Mouse (Mus musculus): ENCODE measurements at regions not wholly inside any gene's neighbourhood (a gene's known extent, or its start where the extent isn't known, plus 50 kb on each side); places are given as distances from the start of the nearest gene placed in this dataset.
"Not testable (repeated sequence)": the region's sequence is repeated elsewhere in the genome, so short reads cannot be mapped to it uniquely, and the experiment has no call there.

DNA sequence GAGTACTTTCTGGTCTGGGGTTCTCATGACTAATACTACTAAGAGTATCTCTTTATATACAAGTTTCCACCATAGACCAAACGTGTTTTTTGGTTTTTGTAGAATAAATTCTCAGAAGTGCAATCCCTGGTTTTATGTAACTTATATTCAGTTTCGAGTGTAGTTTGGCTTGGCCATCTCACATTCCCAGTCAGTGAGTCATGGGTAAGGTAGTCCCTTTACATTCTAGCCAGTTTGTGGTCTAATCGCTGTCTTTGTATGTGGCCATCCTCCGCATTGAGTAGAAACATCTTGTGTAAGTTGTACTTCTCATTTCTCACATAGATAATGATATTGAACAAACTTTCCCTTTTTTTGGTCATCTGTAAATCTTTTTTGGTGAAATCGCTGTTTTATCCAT is 88.3 kb downstream of the Anxa5 start:
- no peak for DNase-seq (ENCODE audit: low spot score)
- no peak for ATAC-seq (ENCODE audit: extremely low read depth, insufficient number of reproducible peaks, low FRiP score, poor library complexity, severe bottlenecking)
- no peaks in the 10 kb centered on the region for H3K4me1 ChIP-seq (ENCODE audit: insufficient read depth, low read depth, low read length)
- H3K27me3 ChIP-seq (ENCODE audit: insufficient read depth, low read length): peaks cover 4% of the 10 kb centered on the region
- H3K36me3 ChIP-seq (replicated peaks): no peaks in the 10 kb centered on the region
- H3K9me3 ChIP-seq (replicated peaks): no peaks in the 10 kb centered on the region
- TF ChIP-seq POLR2AphosphoS5 (IDR thresholded peaks at IDR 0.05; ENCODE audit: insufficient replicate concordance, low read depth, low read length): no peak
- TF ChIP-seq GATA1 (IDR thresholded peaks at IDR 0.05; ENCODE audit: borderline replicate concordance, low read length): no peak
- no peak for TF ChIP-seq GATA2 (IDR thresholded peaks at IDR 0.05; ENCODE audit: borderline replicate concordance, low read depth, low read length)
- no peak for TF ChIP-seq CTCF (IDR thresholded peaks at IDR 0.05; ENCODE audit: low read depth, low read length)
- TF ChIP-seq TAL1 (conservative IDR thresholded peaks at IDR 0.05; ENCODE audit: low read depth, low read length): no peak
- no peak overlapping the region for H3K4me3 ChIP-seq (ENCODE audit: low read depth, low read length)

DNA sequence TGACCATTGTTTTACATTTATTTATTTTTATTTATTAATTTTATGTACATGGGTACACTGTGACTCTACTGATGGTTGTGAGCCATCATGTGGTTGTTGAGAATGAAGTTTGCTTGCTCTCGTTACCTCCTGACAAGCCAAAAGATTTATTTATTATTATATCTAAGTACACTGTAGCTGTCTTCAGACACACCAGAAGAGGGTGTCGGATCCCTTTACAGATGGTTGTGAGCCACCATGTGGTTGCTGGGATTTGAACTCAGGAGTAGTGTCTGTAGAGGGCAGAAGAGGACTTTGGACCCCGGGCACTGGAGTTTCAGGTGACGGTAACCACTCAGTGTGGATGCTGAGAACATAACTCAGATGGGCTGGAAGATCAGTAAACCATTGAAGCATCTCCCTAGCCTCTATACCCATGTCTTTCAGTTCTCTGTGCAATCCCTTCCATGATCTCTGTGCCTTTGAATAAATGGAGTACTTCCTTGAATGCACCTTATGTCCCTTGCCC is 92.2 kb downstream of the Anxa5 start:
- ATAC-seq (ENCODE audit: extremely low read depth, insufficient number of reproducible peaks, low FRiP score, poor library complexity, severe bottlenecking) (no peak), DNase-seq (ENCODE audit: low spot score) (no peak)
- peaks cover 4% of the 10 kb centered on the region for H3K27me3 ChIP-seq (ENCODE audit: insufficient read depth, low read length)
- no peaks in the 10 kb centered on the region for H3K9me3 ChIP-seq (replicated peaks)
- H3K36me3 ChIP-seq (replicated peaks): no peaks in the 10 kb centered on the region
- no peak overlapping the region for H3K4me3 ChIP-seq (ENCODE audit: low read depth, low read length)
- no peaks in the 10 kb centered on the region for H3K4me1 ChIP-seq (ENCODE audit: insufficient read depth, low read depth, low read length)
- TF ChIP-seq CTCF (IDR thresholded peaks at IDR 0.05; ENCODE audit: low read depth, low read length) (no peak), GATA2 (IDR thresholded peaks at IDR 0.05; ENCODE audit: borderline replicate concordance, low read depth, low read length) (no peak), TAL1 (conservative IDR thresholded peaks at IDR 0.05; ENCODE audit: low read depth, low read length) (no peak), GATA1 (IDR thresholded peaks at IDR 0.05; ENCODE audit: borderline replicate concordance, low read length) (no peak), POLR2AphosphoS5 (IDR thresholded peaks at IDR 0.05; ENCODE audit: insufficient replicate concordance, low read depth, low read length) (no peak)

DNA sequence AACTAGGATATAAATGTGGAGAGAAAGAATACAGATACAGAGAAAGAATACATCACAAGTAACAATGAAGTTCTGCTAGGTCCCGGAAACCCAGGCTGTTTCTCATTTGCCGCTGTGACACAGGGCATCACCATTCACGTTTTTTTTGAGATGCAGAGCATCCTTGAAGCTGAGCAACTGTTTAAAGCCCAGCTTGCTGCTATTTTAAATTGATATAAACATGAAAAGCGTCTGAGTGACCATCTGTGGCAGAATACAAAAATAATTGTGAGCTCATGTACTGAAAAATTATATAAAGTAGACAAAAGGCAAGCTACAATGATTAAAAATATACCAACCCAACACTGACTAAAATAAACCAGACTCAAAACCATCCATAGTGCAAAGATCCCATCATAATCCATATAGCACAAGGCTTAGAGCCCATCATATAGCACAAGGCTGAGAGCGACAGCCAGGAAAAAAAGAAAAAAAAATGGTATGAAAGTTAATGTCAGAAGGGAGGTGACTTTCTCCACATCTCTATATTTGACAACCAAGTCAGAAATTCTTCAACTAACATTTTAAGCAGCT is 94.0 kb downstream of the Anxa5 start:
- Histone ChIP-seq H3K36me3 (replicated peaks) (no peaks in the 10 kb centered on the region), H3K9me3 (replicated peaks) (no peaks in the 10 kb centered on the region), H3K27me3 (ENCODE audit: insufficient read depth, low read length) (no peaks in the 10 kb centered on the region), H3K4me1 (ENCODE audit: insufficient read depth, low read depth, low read length) (no peaks in the 10 kb centered on the region), H3K4me3 (ENCODE audit: low read depth, low read length) (no peak overlapping the region)
- no peak for TF ChIP-seq CTCF (IDR thresholded peaks at IDR 0.05; ENCODE audit: low read depth, low read length)
- TF ChIP-seq POLR2AphosphoS5 (IDR thresholded peaks at IDR 0.05; ENCODE audit: insufficient replicate concordance, low read depth, low read length): no peak
- TF ChIP-seq GATA1 (IDR thresholded peaks at IDR 0.05; ENCODE audit: borderline replicate concordance, low read length): no peak
- no peak for TF ChIP-seq GATA2 (IDR thresholded peaks at IDR 0.05; ENCODE audit: borderline replicate concordance, low read depth, low read length)
- TF ChIP-seq TAL1 (conservative IDR thresholded peaks at IDR 0.05; ENCODE audit: low read depth, low read length): no peak
- ATAC-seq (ENCODE audit: extremely low read depth, insufficient number of reproducible peaks, low FRiP score, poor library complexity, severe bottlenecking) (no peak), DNase-seq (ENCODE audit: low spot score) (no peak)

DNA sequence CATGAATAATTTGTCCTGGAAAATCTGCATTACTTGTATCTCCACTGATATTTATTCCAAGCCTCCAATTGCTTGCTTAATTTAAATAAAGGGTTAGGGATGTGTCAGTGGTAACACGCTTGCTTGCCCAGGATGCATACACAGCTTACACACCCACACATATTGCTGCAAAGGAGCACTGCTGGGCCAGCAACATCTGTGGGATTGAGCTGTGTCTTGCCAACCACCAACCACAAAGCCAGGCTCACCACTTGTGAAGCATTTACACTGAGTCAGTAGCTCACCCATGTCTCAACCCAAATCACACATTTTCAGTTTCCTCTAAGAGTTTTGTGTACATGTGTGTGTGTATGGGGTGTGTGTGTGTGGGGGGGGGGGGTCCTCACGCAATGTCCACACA is 100.0 kb downstream of the Anxa5 start:
- no peak for TF ChIP-seq GATA1 (IDR thresholded peaks at IDR 0.05; ENCODE audit: borderline replicate concordance, low read length)
- no peak for TF ChIP-seq TAL1 (conservative IDR thresholded peaks at IDR 0.05; ENCODE audit: low read depth, low read length)
- no peak for TF ChIP-seq GATA2 (IDR thresholded peaks at IDR 0.05; ENCODE audit: borderline replicate concordance, low read depth, low read length)
- TF ChIP-seq POLR2AphosphoS5 (IDR thresholded peaks at IDR 0.05; ENCODE audit: insufficient replicate concordance, low read depth, low read length): no peak
- no peak for TF ChIP-seq CTCF (IDR thresholded peaks at IDR 0.05; ENCODE audit: low read depth, low read length)
- no peak for DNase-seq (ENCODE audit: low spot score)

DNA sequence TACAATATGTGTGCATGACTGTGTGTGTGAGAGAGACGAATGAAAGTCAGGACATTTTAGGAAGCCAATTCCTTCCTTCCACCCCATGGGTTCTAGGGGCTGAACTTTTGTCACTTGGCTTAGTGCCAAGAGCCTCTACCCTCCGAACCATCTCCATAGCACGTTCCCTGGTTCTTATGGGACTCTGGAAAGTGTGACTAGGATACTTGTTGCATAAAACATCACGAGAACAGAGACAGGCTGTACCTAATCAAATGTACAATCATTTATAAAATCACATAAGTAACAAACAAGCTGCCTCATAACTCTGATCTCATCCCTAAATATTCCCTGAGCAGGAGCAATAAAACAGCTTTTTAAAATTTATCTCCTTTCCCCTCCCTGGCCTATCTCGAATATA is 100.8 kb downstream of the Anxa5 start:
- TF ChIP-seq GATA1 (IDR thresholded peaks at IDR 0.05; ENCODE audit: borderline replicate concordance, low read length): no peak
- TF ChIP-seq TAL1 (conservative IDR thresholded peaks at IDR 0.05; ENCODE audit: low read depth, low read length): no peak
- no peak for TF ChIP-seq CTCF (IDR thresholded peaks at IDR 0.05; ENCODE audit: low read depth, low read length)
- TF ChIP-seq POLR2AphosphoS5 (IDR thresholded peaks at IDR 0.05; ENCODE audit: insufficient replicate concordance, low read depth, low read length): no peak
- TF ChIP-seq GATA2 (IDR thresholded peaks at IDR 0.05; ENCODE audit: borderline replicate concordance, low read depth, low read length): no peak
- H3K27me3 ChIP-seq (ENCODE audit: insufficient read depth, low read length): peaks cover 2% of the 10 kb centered on the region; the same call in 1 of the 2 replicates
- H3K9me3 ChIP-seq (replicated peaks): no peaks in the 10 kb centered on the region
- ATAC-seq (ENCODE audit: extremely low read depth, insufficient number of reproducible peaks, low FRiP score, poor library complexity, severe bottlenecking): no peak
- DNase-seq (ENCODE audit: low spot score): no peak
- H3K4me1 ChIP-seq (ENCODE audit: insufficient read depth, low read depth, low read length): no peaks in the 10 kb centered on the region
- no peak overlapping the region for H3K4me3 ChIP-seq (ENCODE audit: low read depth, low read length)
- no peaks in the 10 kb centered on the region for H3K36me3 ChIP-seq (replicated peaks)

More for the DNA sequence above, 100.0 kb downstream of the Anxa5 start:
- Histone ChIP-seq H3K36me3 (replicated peaks) (no peaks in the 10 kb centered on the region), H3K4me1 (ENCODE audit: insufficient read depth, low read depth, low read length) (no peaks in the 10 kb centered on the region), H3K4me3 (ENCODE audit: low read depth, low read length) (no peak overlapping the region), H3K27me3 (ENCODE audit: insufficient read depth, low read length) (peaks cover 2% of the 10 kb centered on the region; the same call in 1 of the 2 replicates), H3K9me3 (replicated peaks) (no peaks in the 10 kb centered on the region)
- ATAC-seq (ENCODE audit: extremely low read depth, insufficient number of reproducible peaks, low FRiP score, poor library complexity, severe bottlenecking): no peak

DNA sequence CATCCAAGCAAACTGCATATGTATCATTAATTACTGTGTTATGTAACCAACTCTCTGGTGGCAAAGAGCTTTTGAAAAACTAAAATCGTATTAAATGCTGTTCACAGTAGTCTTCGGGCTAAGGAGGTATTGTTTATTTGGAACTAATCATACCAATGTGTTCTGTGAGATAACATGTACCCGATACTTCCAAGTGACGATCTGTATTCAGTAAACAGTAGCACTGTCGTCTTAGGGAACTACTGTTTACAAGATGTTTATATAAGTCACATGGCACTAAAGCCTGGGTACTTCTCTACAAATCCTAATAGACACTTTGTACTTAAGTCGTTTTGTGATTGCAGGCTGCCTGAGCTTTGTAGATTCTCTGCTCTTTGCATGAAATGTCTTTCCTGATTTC is 114.8 kb downstream of the Anxa5 start:
- DNase-seq (ENCODE audit: low spot score): no peak
- Histone ChIP-seq H3K36me3 (replicated peaks) (no peaks in the 10 kb centered on the region), H3K9me3 (replicated peaks) (no peaks in the 10 kb centered on the region), H3K4me1 (ENCODE audit: insufficient read depth, low read depth, low read length) (no peaks in the 10 kb centered on the region), H3K4me3 (ENCODE audit: low read depth, low read length) (no peak overlapping the region), H3K27me3 (ENCODE audit: insufficient read depth, low read length) (peaks cover 7% of the 10 kb centered on the region)
- no peak for ATAC-seq (ENCODE audit: extremely low read depth, insufficient number of reproducible peaks, low FRiP score, poor library complexity, severe bottlenecking)
- TF ChIP-seq CTCF (IDR thresholded peaks at IDR 0.05; ENCODE audit: low read depth, low read length) (no peak), GATA1 (IDR thresholded peaks at IDR 0.05; ENCODE audit: borderline replicate concordance, low read length) (no peak), TAL1 (conservative IDR thresholded peaks at IDR 0.05; ENCODE audit: low read depth, low read length) (no peak), GATA2 (IDR thresholded peaks at IDR 0.05; ENCODE audit: borderline replicate concordance, low read depth, low read length) (no peak), POLR2AphosphoS5 (IDR thresholded peaks at IDR 0.05; ENCODE audit: insufficient replicate concordance, low read depth, low read length) (no peak)

DNA sequence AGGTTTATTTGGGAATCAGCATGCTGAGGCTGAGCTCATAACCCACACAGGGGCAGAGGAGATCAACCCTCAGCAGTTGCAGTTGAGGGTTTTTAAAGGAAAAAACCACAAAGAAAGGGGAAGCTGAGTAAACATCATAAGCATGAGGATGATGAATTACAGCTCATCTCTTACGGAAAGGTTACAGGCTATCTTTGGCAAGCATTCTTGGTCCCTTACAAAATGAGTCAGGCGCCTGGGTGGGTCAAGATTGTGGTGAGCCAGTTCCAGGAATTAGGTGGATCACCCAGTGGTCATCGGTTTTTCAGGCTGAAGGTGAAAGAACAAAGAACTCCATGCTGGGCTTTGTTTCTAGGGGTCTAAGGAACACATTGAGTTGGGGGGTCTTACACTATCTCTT is 121.5 kb downstream of the Anxa5 start:
- H3K4me1 ChIP-seq (ENCODE audit: insufficient read depth, low read depth, low read length); ATAC-seq (ENCODE audit: extremely low read depth, insufficient number of reproducible peaks, low FRiP score, poor library complexity, severe bottlenecking); H3K36me3 ChIP-seq (replicated peaks); H3K4me3 ChIP-seq (ENCODE audit: low read depth, low read length); H3K9me3 ChIP-seq (replicated peaks); DNase-seq (ENCODE audit: low spot score): not testable (repeated sequence)
- peaks cover 10% of the 10 kb centered on the region for H3K27me3 ChIP-seq (ENCODE audit: insufficient read depth, low read length)

Measured in G1E (cell line).